Mouse (Mus musculus): Measurements from ENCODE around the gene 1700016C15Rik.

Gene 1700016C15Rik

DNA sequence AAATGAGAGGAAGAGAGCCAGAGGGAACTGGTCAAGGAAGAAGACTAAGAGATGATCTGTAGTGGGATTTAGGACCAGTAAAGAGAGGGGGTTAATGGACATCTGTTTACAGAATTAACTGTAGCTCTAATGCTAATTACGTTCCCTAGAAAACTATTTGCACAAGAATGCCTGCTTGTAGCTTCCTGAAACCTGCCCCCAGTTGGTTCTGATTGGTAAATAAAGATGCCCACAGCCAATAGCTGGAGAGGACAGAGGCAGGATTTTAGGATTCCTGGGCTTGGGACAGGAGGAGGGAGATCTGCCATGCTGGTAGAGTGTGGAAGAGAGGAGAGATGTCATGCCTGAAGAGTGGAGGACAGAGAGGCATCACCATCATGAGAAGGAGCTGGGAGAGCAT is 23.9 kb downstream of the 1700016C15Rik start:
- CTCF ChIA-PET = interaction anchor here in 1 of 4 experiments (0.5 kb wide), 1 partner anchor 8 kb away, joined by 4 read pairs; no protein-coding TSS in a partner anchor
- POLR2A ChIA-PET = interaction anchor here in 3 of 4 experiments (0.9 to 1.8 kb wide), 11 partner anchors 9 to 42 kb away, joined by 3 to 9 read pairs (median 4); partner anchors contain the start of gene Adss (in 1 of the 3)

DNA sequence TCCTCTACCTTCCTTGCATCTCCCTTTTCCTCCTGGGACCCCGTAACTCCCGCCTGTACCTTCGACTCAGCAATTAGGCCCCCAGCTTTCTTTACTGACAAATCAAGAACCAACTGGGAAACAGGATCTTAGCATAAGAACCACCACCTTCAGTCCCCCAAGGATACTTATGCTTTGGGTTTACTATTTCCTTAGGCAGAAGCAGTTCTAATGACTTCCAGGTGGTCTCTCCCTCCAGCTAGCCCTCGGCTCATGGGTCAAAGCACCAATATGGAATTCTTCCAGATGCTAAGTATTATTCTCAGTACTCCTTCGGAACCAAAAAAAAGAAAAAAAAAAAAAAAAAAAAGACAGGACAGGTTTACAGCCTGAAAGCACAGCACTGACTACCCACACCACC is 27.6 kb downstream of the 1700016C15Rik start:
- ChIA-PET POLR2A (interaction anchor here in 2 of 4 experiments (0.5 to 1.1 kb wide), 4 partner anchors 9 to 732 kb away, joined by 3 to 6 read pairs (median 3); no protein-coding TSS in a partner anchor), CTCF (no interaction called here)

DNA sequence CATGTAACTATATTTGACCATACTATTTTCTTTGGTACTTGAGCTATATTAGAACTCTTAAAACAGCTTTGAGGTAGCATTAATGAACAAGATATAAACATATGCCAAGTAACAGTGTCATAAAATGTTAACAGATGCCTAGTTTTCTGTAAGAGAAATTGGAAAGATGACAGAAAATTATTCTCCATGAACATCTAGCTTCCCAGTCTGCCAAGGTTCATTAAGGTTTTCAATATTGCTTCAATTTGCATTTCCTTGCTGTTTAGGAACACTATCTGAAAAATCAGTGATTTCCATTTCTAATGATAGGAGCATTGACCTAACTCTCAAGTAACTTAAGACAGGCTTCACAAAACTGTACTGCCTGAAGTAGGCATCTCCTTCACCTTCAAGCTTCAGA is 39.3 kb downstream of the 1700016C15Rik start:
- CTCF ChIA-PET = interaction anchor here in 1 of 4 experiments (0.7 kb wide), 1 partner anchor 27 kb away, joined by 7 read pairs; no protein-coding TSS in a partner anchor

DNA sequence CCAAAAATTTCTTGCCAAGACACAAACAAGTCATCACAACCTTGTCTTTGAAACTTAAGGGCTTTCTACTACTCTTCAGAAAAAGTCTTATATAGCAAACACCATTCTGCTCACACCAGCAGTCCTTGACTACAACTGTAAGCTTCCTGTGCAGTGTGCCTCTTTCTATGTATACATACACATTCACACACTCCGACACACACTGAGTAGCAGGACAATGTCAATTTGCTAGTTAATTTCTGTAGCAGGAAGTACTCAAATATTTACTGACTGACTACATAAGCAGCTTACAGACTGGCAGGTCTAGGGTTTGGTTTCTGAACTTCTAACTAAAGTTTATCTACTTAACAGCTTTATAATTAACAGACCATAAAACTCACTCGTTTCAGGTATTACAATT is 47.8 kb downstream of the 1700016C15Rik start:
- POLR2A ChIA-PET = interaction anchor here in 1 of 4 experiments (0.8 to 2.8 kb wide), 6 partner anchors 10 to 24 kb away, joined by 3 to 12 read pairs (median 4); partner anchors contain the start of gene Adss
- CTCF ChIA-PET = interaction anchor here in 1 of 4 experiments (1.1 kb wide), 1 partner anchor 73 kb away, joined by 4 read pairs; no protein-coding TSS in a partner anchor

More for the DNA sequence above, 39.3 kb downstream of the 1700016C15Rik start:
- POLR2A ChIA-PET = interaction anchor here in 3 of 4 experiments (0.7 to 1.6 kb wide), 4 partner anchors 11 to 1343 kb away, joined by 3 to 6 read pairs (median 4); no protein-coding TSS in a partner anchor

DNA sequence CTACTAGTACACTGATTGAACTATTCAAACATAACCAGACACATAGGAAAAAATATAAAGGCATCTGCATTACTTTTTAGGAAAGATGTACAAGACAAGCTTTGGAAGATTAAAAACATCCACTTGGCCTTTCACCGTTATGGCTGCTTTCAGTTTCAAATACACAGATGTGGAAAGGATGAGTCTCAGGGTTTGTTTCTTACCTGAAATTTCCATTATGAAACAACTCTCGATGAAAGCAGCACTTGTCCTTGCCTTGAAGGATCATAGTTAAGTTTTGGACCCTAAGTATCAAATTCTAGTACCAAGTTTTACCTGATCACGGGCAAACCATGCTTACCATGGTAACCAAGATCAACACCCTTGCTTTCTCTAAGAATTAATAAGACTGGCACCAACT is 63.2 kb downstream of the 1700016C15Rik start:
- POLR2A ChIA-PET = interaction anchor here in 1 of 4 experiments (0.7 to 1.1 kb wide), 3 partner anchors 11 to 163 kb away, joined by 3 to 4 read pairs (median 3); no protein-coding TSS in a partner anchor
- CTCF ChIA-PET = no interaction called here

DNA sequence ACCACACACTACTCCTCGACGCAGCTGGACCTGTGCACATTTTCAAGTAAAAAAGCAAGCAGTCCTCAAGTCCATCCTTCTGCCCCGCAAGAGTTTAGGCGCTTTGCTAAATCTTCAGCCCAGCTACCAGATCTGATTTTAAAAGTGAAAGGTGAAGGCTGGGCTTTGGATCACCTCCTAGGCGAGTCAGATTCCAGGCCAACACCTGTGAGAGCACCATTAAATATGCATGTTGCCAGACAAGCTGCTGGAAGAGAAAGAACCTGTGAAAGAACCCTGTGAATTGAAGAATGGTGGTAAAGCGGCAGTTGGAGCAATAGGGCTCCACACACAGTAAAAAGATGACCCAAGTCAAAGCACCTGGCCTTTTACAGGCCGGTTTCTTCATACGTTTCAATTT is 65.3 kb downstream of the 1700016C15Rik start:
- POLR2A ChIA-PET = interaction anchor here in 3 of 4 experiments (0.8 to 2.1 kb wide), 18 partner anchors 8 to 980 kb away, joined by 3 to 11 read pairs (median 4); partner anchors contain the start of genes Cep170 (in 1 of the 3), Desi2 (in 1 of the 3) and Sdccag8 (in 1 of the 3)
- CTCF ChIA-PET = no interaction called here

DNA sequence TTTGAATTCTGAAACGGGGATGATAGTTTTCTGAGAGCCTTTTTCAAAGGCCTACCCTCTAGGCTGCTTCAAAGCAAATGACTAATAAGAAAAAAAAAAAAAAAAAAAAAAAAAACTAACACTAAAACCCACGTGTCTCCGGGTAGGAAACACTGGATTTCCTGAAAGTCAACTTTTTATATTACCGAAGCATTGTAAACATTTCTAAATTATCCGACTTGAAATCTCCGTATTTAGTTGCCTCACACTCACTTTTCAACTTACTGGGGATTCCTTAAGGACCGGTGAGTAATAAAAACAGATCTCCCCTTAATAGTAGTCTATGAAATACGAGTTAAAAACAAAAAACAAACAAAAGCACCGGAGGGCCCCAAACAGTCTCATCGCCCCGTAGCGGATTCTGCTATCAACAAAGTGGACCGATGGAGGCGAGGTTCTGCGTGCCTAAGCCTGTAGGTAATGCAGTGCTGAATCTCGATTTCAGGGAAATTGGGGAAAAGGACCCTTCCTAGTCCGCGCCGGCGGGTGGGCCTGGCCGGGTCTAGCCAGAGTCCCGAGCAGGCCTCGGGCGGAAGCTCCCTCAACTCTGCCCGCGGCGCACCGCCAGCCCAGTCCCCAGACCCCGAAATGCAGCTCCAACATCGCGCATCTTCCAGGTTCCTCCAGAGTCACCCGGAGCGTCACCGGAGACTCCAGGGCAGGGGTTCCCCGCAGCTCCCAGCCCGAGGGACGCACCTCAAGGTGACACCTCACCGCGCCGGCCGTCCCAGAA is 66.0 kb downstream of the 1700016C15Rik start:
- ChIA-PET POLR2A (interaction anchor here (0.5 to 2.1 kb wide), 19 partner anchors 9 to 981 kb away, joined by 3 to 11 read pairs (median 4); partner anchors contain the start of genes Cep170 (in 1 of the 4), Desi2 (in 1 of the 4) and Sdccag8 (in 1 of the 4)), CTCF (interaction anchor here in 2 of 4 experiments (0.5 to 0.6 kb wide), 2 partner anchors 9 to 27 kb away, joined by 7 to 8 read pairs; no protein-coding TSS in a partner anchor)

DNA sequence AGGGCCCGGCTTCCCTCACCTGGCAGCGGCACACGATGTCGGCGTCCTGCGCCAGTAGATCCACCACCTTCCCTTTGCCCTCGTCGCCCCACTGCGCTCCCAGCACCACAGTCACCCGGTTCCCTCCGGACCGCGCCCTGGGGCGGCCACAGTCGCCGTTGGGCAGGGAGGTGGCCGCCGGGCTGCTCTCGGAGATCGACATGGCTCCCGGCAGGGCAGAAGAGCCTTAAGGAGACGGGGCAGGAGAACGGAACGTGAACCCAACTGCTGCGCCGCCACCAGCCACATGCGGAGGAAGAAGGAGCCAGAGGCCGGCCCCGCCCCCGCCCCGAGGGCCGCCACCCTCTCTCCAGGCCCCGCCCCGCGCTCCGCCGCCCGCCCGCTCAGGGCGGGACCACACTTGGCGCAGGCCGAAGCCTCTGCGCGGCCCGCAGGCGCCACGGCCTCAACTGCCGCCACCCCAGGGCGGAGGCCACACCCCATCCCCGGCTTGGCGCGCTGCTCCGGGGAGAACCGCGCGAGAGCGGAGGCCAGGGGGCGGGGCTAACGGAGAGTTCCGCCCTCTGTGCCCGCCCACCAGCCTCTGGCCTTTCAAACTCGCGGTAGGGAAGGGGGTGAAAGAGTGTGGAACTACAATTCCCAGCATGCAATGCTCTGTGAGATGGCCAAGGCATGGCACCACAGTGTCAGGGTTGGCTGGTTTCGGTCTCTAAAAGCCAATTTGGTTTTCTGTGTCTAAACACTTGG is 66.8 kb downstream of the 1700016C15Rik start, which contains the start of gene Adss:
Gene Adss, minus strand, starts transcription at position 319 of the 747 bp plus-strand sequence.
- CTCF ChIA-PET = interaction anchor here in 1 of 4 experiments (0.5 kb wide), 1 partner anchor 28 kb away, joined by 7 read pairs; no protein-coding TSS in a partner anchor
- POLR2A ChIA-PET = interaction anchor here in 3 of 4 experiments (0.5 to 2.1 kb wide), 20 partner anchors 9 to 982 kb away, joined by 3 to 11 read pairs (median 5); partner anchors contain the start of genes Cep170 (in 1 of the 3), Desi2 (in 1 of the 3) and Sdccag8 (in 1 of the 3)

DNA sequence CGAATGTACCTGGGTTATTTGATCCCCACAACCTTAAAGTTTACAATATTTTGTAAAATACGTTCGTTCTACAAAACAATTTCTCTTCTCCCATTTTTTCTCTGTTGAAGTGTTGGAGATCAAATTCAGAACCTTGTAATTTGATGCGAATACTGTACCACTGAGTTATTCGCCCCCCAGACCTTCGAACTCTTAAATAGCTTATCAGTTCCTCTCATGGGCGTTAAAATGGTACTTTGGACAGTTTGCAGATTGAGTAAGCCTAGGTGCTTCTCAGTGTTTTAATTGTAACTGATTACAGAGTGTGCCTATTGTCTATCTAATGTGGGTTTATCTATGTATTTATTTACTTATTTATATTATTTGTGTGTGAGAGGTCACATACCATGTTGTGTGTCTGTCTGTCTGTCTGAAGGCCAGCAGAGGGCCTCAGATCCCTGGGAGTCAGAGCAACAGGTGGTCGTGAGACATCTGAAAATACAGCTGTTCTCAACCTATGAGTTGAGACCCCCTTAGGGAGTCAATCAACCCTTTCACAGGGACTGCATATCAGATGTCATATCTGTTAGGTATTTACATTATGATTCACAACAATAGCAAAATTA is 67.6 kb downstream of the 1700016C15Rik start:
- ChIA-PET CTCF (interaction anchor here in 2 of 4 experiments (0.5 to 1.0 kb wide), 3 partner anchors 14 to 475 kb away, joined by 3 to 9 read pairs (median 4); no protein-coding TSS in a partner anchor), POLR2A (interaction anchor here in 2 of 4 experiments (0.6 to 1.3 kb wide), 6 partner anchors 8 to 625 kb away, joined by 3 to 5 read pairs (median 4); no protein-coding TSS in a partner anchor)
